Mouse (Mus musculus): ENCODE results near the gene 4930558C23Rik.
A peak's percentile ranks its signal among the peaks of the same experiment; 100 is the strongest.
"Not testable (repeated sequence)": the region's sequence is repeated elsewhere in the genome, so short reads cannot be mapped to it uniquely, and the experiment has no call there.

Gene 4930558C23Rik

GRCm38 (mm10) chr3:95402741-95403140 lies at the start of gene 4930558C23Rik:
Gene 4930558C23Rik (minus strand): TSS chr3:95402841.
- no peak for DNase-seq (ENCODE audit: low spot score)

GRCm38 (mm10) chr3:95450915-95451314 lies 48.3 kb upstream of the 4930558C23Rik start:
- no peak for DNase-seq (ENCODE audit: low spot score)

GRCm38 (mm10) chr3:95450408-95450807 lies 47.8 kb upstream of the 4930558C23Rik start:
- DNase-seq (ENCODE audit: low spot score), result peak; percentile 63

- DNase-seq (ENCODE audit: low spot score), result no peak
Measured at GRCm38 (mm10) chr3:95445311-95445710, 42.7 kb upstream of the 4930558C23Rik start.

- no peak for DNase-seq (ENCODE audit: low spot score)
Measured at GRCm38 (mm10) chr3:95442406-95443117, 39.9 kb upstream of the 4930558C23Rik start.

GRCm38 (mm10) chr3:95439670-95440069 lies 37.0 kb upstream of the 4930558C23Rik start:
- DNase-seq (ENCODE audit: low spot score), result no peak

- not testable (repeated sequence) for DNase-seq (ENCODE audit: low spot score)
Measured at GRCm38 (mm10) chr3:95438636-95439035, 36.0 kb upstream of the 4930558C23Rik start.

- DNase-seq (ENCODE audit: low spot score), result no peak
Measured at GRCm38 (mm10) chr3:95435561-95435960, 32.9 kb upstream of the 4930558C23Rik start.

GRCm38 (mm10) chr3:95434983-95435370 lies 32.3 kb upstream of the 4930558C23Rik start:
- DNase-seq (ENCODE audit: low spot score), result no peak

GRCm38 (mm10) chr3:95434136-95434982 lies 31.7 kb upstream of the 4930558C23Rik start, which contains the start of gene Arnt:
Gene Arnt (plus strand): TSS chr3:95434388.
- peak; percentile 88 for DNase-seq (ENCODE audit: low spot score)

- no peak for DNase-seq (ENCODE audit: low spot score)
Measured at GRCm38 (mm10) chr3:95433301-95433915, 30.8 kb upstream of the 4930558C23Rik start.

- DNase-seq (ENCODE audit: low spot score), result not testable (repeated sequence)
Measured at GRCm38 (mm10) chr3:95428423-95428822, 25.8 kb upstream of the 4930558C23Rik start.

GRCm38 (mm10) chr3:95427891-95428238 lies 25.2 kb upstream of the 4930558C23Rik start:
- DNase-seq (ENCODE audit: low spot score), result not testable (repeated sequence)

GRCm38 (mm10) chr3:95427117-95427890 lies 24.7 kb upstream of the 4930558C23Rik start:
- DNase-seq (ENCODE audit: low spot score), result not testable (repeated sequence)

- DNase-seq (ENCODE audit: low spot score), result not testable (repeated sequence)
Measured at GRCm38 (mm10) chr3:95426476-95426875, 23.8 kb upstream of the 4930558C23Rik start.

- no peak for DNase-seq (ENCODE audit: low spot score)
Measured at GRCm38 (mm10) chr3:95417866-95418265, 15.2 kb upstream of the 4930558C23Rik start.

- no peak for DNase-seq (ENCODE audit: low spot score)
Measured at GRCm38 (mm10) chr3:95412268-95412667, 9.6 kb upstream of the 4930558C23Rik start.

- no peak for DNase-seq (ENCODE audit: low spot score)
Measured at GRCm38 (mm10) chr3:95408852-95409251, 6.2 kb upstream of the 4930558C23Rik start.

GRCm38 (mm10) chr3:95407728-95408127 lies 5.1 kb upstream of the 4930558C23Rik start:
- no peak for DNase-seq (ENCODE audit: low spot score)

- peak; percentile 16 for DNase-seq (ENCODE audit: low spot score)
Measured at GRCm38 (mm10) chr3:95394385-95394784, 8.3 kb downstream of the 4930558C23Rik start.

- DNase-seq (ENCODE audit: low spot score), result peak; percentile 56
Measured at GRCm38 (mm10) chr3:95385401-95386075, 17.1 kb downstream of the 4930558C23Rik start.

Measured in T-cell, adult 2 months (primary cell).